Mouse (Mus musculus) layer of hippocampus, postnatal 14 days (tissue): ENCODE results near the gene Bace1. TPM values are rescaled to one million over a fixed set of nuclear protein-coding genes. Genes with fewer than 3 reads are reported as not detected.

Experiments used
- DNase-seq, 2 experiments: peaks; one replicate each; pipeline ENCODE4 v3.0.0; 2021 to 2022; ENCODE audit warnings: low spot score in 2 of 2, mixed read lengths in 1 of 2
- total RNA-seq, 2 experiments: library from RNA; stranded (reverse); gene quantifications; 2 replicates each; pipeline ENCODE4 v1.2.3; 2021

Bace1 gene
- total RNA-seq, 2 experiments from 2014 or later, result 96.6 to 101 TPM

DNA sequence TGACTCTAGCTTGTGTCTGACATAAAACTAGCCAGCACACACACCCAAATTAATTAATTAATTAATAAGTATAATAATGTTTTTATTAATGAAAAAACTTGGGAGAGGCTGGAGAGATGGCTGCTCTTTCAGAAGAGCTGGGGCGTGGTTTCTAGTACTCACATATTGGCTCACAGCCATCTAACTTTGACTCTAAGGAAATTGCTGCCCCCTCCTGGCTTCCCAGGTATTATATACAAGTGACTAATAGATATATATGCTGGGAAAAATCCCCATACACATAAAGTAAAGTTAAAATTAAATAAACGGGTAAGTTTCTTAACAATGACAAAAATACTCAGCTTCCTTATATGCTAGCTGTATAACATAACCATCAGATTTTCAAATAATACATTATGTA, 39.5 kb downstream of the Bace1 start:
- DNase-seq, result no peak

DNA sequence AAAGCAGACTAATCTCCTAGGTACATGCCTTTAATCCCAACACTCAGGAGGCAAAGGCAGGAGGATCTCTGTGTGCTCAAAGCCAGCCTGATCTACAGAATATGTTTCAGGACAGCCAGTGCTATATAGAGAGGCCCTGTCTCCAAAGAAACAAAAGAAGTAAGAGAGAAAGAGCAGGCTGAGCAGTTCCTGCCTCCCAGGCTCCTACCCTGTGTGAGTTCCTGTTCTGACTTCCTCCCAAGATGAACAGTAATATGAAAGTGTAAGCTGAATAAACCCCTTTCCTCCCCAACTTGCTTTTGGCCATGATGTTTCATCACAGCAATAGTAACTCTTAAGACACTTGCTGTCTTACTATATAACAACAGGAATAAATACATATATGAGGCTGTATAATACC, 55.3 kb downstream of the Bace1 start:
- no peak for DNase-seq

DNA sequence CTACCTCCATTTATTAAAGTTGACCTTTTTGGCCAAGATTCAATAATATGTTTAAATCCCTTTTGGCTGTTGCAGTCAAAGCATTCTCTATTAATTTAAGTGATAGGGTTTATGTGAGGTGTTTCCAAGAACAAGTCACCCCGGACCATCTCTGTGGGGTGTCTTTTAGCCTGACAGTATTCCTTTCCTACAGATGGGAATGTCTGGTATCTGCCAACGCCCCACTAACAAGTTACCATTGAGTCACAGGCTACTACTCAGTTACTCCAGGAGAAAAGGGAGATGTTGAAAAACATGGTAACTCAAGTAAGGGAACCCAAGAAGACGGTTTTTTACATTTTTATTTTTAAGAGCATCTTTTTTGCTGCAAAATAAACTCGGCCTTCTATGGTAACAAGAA, 66.8 kb downstream of the Bace1 start:
- DNase-seq, result no peak

DNA sequence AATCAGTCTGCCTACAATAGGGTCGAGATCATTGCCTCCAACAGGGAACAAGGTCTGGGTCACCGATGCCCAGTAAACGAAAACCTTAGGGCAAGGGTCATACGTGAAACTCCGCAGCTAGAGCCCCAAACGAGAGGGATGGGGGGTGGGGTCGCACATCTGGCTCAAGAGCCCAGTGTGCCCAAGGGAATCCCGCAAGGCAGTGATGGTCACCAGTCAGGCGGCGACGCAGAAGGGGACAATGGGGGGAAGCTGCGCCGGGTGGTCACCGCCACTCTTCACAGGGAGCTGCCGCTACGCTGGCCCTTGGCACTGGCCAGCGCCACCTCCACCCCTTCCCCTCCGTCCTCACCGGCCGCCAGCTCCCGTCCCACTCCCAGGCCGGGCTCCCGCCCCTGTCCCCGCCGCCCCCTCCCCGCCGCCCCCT, 67.4 kb downstream of the Bace1 start:
- peak; percentile 16 to 19 for DNase-seq

DNA sequence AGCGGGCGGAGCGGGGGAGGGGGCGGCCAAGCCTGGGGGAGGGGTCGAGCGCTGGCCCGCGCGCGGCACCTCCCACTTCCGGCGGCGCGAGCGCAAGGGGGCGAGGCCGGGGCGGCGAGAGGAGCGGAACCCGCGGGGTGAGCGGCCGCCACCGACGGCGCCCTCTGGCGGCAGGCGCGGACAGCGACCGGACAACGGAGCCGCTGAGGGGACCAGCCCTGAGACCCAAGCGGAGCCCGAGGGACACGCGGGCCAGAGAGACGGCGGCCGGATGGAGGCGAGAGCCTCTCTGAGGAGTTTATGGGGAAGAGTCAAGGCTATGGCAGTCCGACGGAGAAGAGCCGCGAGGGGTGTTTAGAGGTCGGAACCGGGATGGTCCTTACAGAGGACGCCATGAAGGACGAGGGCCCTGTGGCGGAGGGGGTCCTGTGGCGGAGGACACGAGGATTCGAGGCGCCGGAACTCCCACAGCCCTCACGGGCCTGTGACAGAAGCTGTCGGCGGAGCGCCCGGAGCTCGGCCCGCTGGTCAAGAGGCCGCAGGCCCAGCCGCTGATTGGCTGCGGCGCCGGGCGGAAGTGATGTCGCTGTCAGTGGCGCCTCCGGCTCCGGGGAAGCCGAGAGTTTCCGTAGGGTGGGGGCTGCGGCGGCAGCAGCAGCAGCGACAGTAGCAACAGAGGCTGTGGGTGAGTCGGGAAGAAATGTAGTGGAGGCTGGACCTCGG, 68.1 kb downstream of the Bace1 start, which contains the start of the genes Pcsk7 and Rnf214:
Gene Pcsk7 (plus strand): TSS at position 143 of the 723 bp plus-strand sequence.
Gene Rnf214 (minus strand): TSS at position 557 of the 723 bp plus-strand sequence.
- peak; percentile 88 to 89 for DNase-seq

DNA sequence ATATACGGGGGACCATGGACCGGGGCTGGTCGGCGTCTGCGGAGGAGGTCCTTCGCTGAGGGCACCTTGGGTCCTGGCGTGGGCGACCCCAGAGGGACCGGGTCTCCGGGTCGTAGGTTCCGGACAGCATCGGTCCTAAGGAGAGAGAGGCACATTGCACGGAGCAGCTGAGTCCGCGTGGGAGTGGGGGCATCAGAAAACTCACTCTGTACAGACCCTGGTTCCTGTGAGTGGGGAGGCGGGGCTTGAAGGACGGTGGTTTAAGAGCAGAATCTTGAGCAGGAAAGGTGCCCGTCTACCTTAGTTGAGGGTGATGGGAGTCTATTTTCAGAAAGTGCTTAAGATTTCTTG, 68.7 kb downstream of the Bace1 start:
- DNase-seq, result no peak

DNA sequence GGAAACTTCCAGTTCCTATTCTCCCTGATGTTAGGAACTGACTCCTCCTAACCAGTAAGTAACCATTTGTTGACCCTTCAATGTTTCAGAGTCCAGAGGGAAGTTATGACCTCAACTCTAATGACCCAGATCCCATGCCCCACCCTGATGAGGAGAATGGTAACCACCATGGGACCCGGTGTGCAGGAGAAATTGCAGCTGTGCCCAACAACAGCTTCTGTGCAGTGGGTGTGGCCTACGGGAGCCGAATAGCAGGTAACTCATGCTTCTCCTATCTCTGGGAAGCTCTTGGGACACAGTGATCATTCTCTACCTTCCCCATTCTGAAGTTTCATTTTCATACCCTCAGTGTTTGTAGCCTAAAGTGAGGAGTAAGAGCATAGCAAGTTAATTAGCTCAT, 72.6 kb downstream of the Bace1 start:
- no peak for DNase-seq

DNA sequence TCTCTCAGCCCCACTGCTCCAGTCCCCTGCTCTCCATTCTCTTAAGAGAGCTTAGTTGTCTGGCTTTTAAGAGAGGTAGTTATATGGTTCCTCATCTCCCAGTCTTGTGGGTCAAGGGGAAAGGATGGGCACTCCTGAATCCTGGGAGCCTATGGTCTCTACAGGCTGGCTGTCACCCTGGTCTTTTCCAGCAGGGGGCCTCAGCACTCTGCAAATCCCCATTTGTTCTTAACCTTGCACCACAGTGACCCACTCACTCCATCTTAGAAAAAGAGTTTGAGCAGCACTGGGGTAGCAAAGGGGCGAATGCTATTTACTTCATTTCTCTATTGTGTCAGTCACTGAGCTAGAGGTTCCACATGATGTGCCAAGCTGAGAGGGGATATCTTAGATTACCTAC, 73.3 kb downstream of the Bace1 start:
- no peak for DNase-seq

Other genes starting within 250 kb of the Bace1 start
- gene Cep164, start 9.9 kb upstream of the Bace1 start, total RNA-seq, result 10 to 100 TPM; 15.5 to 15.8 TPM
- 10 to 100 TPM; 22.6 to 28.4 TPM for gene Pcsk7, start 67.9 kb downstream of the Bace1 start, total RNA-seq
- gene Rnf214, start 68.3 kb downstream of the Bace1 start, total RNA-seq, result 10 to 100 TPM; 67.0 to 67.2 TPM
- gene Tagln, start 97.5 kb downstream of the Bace1 start, total RNA-seq, result 10 to 100 TPM; 12.7 to 18.2 TPM
- gene Sidt2, start 116.7 kb downstream of the Bace1 start, total RNA-seq, result 100 to 1,000 TPM; 112 to 121 TPM
- 100 to 1,000 TPM; 196 to 238 TPM for gene Pafah1b2, start 174.1 kb downstream of the Bace1 start, total RNA-seq
- gene Sik3, start 174.2 kb downstream of the Bace1 start, total RNA-seq, result 100 to 1,000 TPM; 104 to 118 TPM